Mouse (Mus musculus) liver, embryonic 12.5 days (tissue): ENCODE measurements around the gene Gm5849. TPM values are rescaled to one million over a fixed set of nuclear protein-coding genes. Genes with fewer than 3 reads are reported as not detected.
"Not testable (repeated sequence)": the region's sequence is repeated elsewhere in the genome, so short reads cannot be mapped to it uniquely, and the experiment has no call there.

Experiments used
- ATAC-seq: fragments of 200-750 bp; cut with Nextera tagmentation; 2 replicates; pipeline ENCODE4 v1.8.0; 2017; ENCODE audit warnings: moderate number of reproducible peaks, mild to moderate bottlenecking, moderate library complexity
- H3K27ac ChIP-seq: fragments of 300-500 bp; sonication (generic); 2 replicates; pipeline ENCODE4 v1.5.1; 2016; ENCODE audit warnings: mild to moderate bottlenecking
- H3K27me3 ChIP-seq: fragments of 300-500 bp; sonication (generic); replicated peaks from 2 replicates; pipeline ENCODE4 v1.6.1; 2016; ENCODE audit warnings: mild to moderate bottlenecking, moderate library complexity
- H3K36me3 ChIP-seq: fragments of 300-500 bp; sonication (generic); 2 replicates; pipeline ENCODE4 v1.6.1; 2016; ENCODE audit warnings: mild to moderate bottlenecking, moderate library complexity
- H3K4me1 ChIP-seq: fragments of 300-500 bp; sonication (generic); 2 replicates; pipeline ENCODE4 v1.6.1; 2016
- H3K4me2 ChIP-seq: fragments of 300-500 bp; sonication (generic); 2 replicates; pipeline ENCODE4 v1.6.1; 2016; ENCODE audit warnings: mild to moderate bottlenecking, moderate library complexity
- H3K4me3 ChIP-seq: fragments of 300-500 bp; sonication (generic); 2 replicates; pipeline ENCODE4 v1.5.1; 2016; ENCODE audit warnings: mild to moderate bottlenecking, moderate library complexity
- H3K9ac ChIP-seq: fragments of 300-500 bp; sonication (generic); 2 replicates; pipeline ENCODE4 v1.6.1; 2016; ENCODE audit warnings: mild to moderate bottlenecking, moderate library complexity
- H3K9me3 ChIP-seq: fragments of 300-500 bp; sonication (generic); replicated peaks from 2 replicates; pipeline ENCODE4 v1.6.1; 2016; ENCODE audit warnings: mild to moderate bottlenecking, moderate library complexity
- WGBS: fragments of 180-500 bp; shearing (Covaris S2); methylation state at CpG from one replicate; pipeline ENCODE4 v1.1.7; 2016; ENCODE audit not compliant: insufficient replicate concordance; 5-methylcytosine and 5-hydroxymethylcytosine counted together
- polyA plus RNA-seq: library from polyadenylated mRNA; unstranded; fragments of >200 nt; fragmentation: Nextera tagmentation; extraction: Ambion mirVana; gene quantifications from 2 replicates; pipeline ENCODE4 v1.2.1, GENCODE M21; 2016

Gm5849 gene
- polyA plus RNA-seq = not detected in 2 replicates

- not testable (repeated sequence) for H3K4me3 ChIP-seq, H3K36me3 ChIP-seq, H3K9ac ChIP-seq, H3K4me1 ChIP-seq, H3K4me2 ChIP-seq, ATAC-seq, H3K27ac ChIP-seq, H3K9me3 ChIP-seq, H3K27me3 ChIP-seq
- 71% methylated on average over 1 of the region's 1 CpGs for WGBS
Measured at GRCm38 (mm10) chr3:90777776-90778175, at the start of gene Gm5849. Gene Gm5849, minus strand, starts transcription at chr3:90777876.

GRCm38 (mm10) chr3:90749658-90750057 lies 28.0 kb downstream of the Gm5849 start:
- no peaks in the 10 kb centered on the region for H3K4me1 ChIP-seq
- 71% methylated on average over 1 of the region's 1 CpGs for WGBS
- H3K27me3 ChIP-seq = no peaks in the 10 kb centered on the region
- no peaks in the 10 kb centered on the region for H3K36me3 ChIP-seq
- no peak overlapping the region for H3K4me2 ChIP-seq
- no peaks in the 10 kb centered on the region for H3K9me3 ChIP-seq
- ATAC-seq = no peak
- no peak overlapping the region for H3K27ac ChIP-seq
- no peak overlapping the region for H3K9ac ChIP-seq
- H3K4me3 ChIP-seq = no peak overlapping the region

DNA sequence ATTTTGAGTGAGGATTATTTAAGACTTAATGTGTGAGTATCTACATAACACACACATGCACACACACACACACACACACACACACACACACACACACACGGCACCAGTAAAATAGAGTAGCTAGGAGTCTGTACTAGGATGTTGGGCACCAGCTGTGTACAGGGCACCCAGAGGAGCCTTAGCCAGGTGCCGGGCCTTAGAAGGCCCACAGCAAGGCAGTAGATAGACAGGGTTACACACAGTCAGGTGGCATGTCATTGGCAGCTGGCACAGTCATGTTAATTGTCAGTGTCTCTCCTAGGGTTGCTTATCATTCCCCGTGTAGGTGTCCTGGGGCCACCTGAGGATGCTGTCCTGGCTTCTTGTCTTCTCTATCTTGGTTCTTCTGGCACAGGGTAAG lies 51.1 kb downstream of the Gm5849 start, which contains the start of gene Pglyrp4:
Gene Pglyrp4, plus strand, starts transcription at position 301 of the 400 bp plus-strand sequence.
- H3K9ac ChIP-seq = no peak within 1 kb of the TSS
- no peaks in the 10 kb centered on the region for H3K27me3 ChIP-seq
- H3K36me3 ChIP-seq = no peaks in the 10 kb centered on the region
- no peaks in the 10 kb centered on the region for H3K4me1 ChIP-seq
- no peaks in the 10 kb centered on the region for H3K9me3 ChIP-seq
- no peak for ATAC-seq
- WGBS = 62% methylated on average over 3 of the region's 3 CpGs
- H3K27ac ChIP-seq = no peak within 1 kb of the TSS
- no peak within 1 kb of the TSS for H3K4me3 ChIP-seq
- H3K4me2 ChIP-seq = no peak within 1 kb of the TSS

Other genes with a start within 250 kb of the Gm5849 start
- 32.8 TPM in 2 replicates for gene S100a16, start 240.6 kb downstream of the Gm5849 start, polyA plus RNA-seq
- 0.04 TPM in 1 of 2 replicates, not detected in the other for gene S100a3, start 217.3 kb downstream of the Gm5849 start, polyA plus RNA-seq
- gene S100a2, start 187.6 kb downstream of the Gm5849 start, polyA plus RNA-seq = not detected in 2 replicates
- gene Gm42674, start 176.0 kb downstream of the Gm5849 start, polyA plus RNA-seq = not detected in 2 replicates
- 0.55 and 0.69 TPM in 2 replicates for gene S100a4, start 174.1 kb downstream of the Gm5849 start, polyA plus RNA-seq
- gene S100a5, start 169.4 kb downstream of the Gm5849 start, polyA plus RNA-seq = not detected in 2 replicates
- gene S100a6, start 165.0 kb downstream of the Gm5849 start, polyA plus RNA-seq = 5.7 and 6.8 TPM in 2 replicates
- gene S100a7a, start 123.9 kb downstream of the Gm5849 start, polyA plus RNA-seq = not detected in 2 replicates
- gene S100a8, start 108.9 kb downstream of the Gm5849 start, polyA plus RNA-seq = 209 and 244 TPM in 2 replicates
- gene S100a9, start 82.2 kb downstream of the Gm5849 start, polyA plus RNA-seq = 129 and 173 TPM in 2 replicates
- not detected in 2 replicates for gene Pglyrp4, start 51.0 kb downstream of the Gm5849 start, polyA plus RNA-seq